Mouse (Mus musculus) pancreas, adult 10 weeks (tissue): ENCODE data around the gene Slf2. TPM values are rescaled to one million over a fixed set of nuclear protein-coding genes. Genes with fewer than 3 reads are reported as not detected.

Experiments used
- polyA plus RNA-seq: library from polyadenylated mRNA; stranded (reverse); fragments of 350-450 nt; fragmentation: Illumina TruSeq; extraction: RNeasy Lipid Tissue Mini Kit (QIAGEN cat#74804); gene quantifications from one replicate; pipeline ENCODE4 v1.2.3, GENCODE M21; 2015; ENCODE audit warnings: low read depth, low replicate concordance; ENCODE audit not compliant: insufficient read depth

Slf2 gene
- polyA plus RNA-seq, result 5.3 TPM

DNA sequence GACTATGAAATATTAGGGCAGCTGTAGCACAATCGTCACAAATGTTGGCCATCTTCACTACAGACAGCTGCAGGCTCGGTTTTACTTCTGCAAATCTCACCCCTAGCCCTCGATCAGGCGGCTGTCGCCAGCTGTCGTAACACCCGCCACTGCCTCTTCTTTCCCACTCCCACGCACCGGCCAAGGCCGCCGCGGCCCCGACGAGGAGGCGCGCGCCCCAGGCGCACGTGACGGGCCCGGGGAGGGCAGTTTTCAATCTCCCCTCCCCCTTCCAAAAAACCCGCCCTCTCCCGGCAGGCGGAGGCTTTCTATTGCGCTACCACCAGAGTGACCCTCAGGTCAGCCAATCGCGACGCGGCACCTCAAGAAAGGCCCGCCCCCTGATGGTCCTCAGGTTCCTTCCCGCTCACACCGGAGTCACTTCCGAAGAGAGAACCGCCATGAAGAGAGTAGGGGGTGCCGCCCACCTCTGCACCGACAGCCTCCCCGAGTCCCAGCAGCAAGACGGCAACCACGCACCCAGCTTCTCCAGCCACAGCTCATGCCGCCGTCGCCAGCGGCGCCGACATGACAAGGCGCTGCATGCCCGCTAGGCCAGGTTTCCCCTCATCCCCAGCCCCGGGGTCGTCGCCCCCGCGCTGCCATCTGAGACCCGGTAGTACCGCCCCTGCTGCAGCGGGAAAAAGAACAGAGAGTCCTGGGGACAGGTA lies at the start of gene Slf2:
Gene Slf2, plus strand, starts transcription at position 408 of the 710 bp plus-strand sequence.

DNA sequence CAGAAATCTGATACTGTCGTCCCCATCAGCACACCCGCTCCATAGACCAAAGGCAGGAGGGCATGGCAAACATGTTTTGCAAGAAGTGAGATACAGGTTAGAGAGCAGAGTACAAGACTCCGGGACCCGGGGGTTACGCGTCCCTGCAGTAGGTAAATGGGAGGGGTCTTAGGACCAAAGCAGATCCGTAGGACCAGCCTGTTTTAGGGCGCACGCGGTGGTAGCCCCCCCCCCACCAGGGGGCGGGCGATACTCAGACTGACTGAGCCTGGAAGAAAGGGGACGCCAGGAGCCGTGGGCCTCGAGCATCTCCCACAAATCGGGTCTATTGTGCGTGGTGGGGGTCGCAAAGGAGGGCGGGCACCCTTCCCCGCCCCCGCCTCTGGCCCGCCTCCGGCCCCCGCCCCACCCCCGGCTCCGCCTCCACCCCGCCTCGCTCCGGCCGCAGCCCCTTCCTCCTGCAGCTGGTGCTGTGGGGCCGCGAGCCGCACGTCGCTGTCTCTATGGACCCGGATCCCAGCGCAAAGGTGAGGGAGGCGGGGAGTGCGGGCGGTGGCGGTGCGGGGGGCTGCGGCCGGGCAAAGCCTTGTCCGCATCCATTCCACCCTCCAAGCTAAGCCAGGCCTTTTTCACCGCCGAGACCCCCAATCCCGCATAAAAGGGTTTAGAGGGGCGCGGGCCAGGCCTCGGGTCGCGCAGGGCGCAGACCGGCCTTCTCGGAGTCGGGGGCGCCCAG lies 58.0 kb downstream of the Slf2 start, which contains the start of gene Sema4g:
Gene Sema4g, plus strand, starts transcription at position 271 of the 736 bp plus-strand sequence.

DNA sequence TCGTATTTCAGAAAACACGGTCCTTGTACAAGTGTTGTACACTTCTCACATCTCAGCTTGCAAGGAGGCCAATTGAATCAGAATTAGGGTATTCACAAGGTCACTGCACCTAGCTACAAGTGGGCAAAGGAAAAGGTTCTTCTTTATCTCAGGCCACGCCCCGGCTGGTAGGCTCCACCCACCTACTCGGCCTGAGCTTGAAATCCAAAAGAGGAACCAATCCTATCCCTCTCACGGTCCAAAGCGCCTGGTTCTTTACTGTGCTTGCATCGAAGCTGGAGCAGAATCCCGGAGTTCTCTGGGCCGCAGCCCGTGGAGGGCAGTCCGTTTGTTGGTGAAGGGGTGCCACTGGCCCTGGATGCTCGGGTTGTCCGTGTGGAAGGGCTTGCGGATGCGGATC lies 74.5 kb downstream of the Slf2 start, which contains the start of gene Twnk:
Gene Twnk, plus strand, starts transcription at position 220 of the 400 bp plus-strand sequence.

DNA sequence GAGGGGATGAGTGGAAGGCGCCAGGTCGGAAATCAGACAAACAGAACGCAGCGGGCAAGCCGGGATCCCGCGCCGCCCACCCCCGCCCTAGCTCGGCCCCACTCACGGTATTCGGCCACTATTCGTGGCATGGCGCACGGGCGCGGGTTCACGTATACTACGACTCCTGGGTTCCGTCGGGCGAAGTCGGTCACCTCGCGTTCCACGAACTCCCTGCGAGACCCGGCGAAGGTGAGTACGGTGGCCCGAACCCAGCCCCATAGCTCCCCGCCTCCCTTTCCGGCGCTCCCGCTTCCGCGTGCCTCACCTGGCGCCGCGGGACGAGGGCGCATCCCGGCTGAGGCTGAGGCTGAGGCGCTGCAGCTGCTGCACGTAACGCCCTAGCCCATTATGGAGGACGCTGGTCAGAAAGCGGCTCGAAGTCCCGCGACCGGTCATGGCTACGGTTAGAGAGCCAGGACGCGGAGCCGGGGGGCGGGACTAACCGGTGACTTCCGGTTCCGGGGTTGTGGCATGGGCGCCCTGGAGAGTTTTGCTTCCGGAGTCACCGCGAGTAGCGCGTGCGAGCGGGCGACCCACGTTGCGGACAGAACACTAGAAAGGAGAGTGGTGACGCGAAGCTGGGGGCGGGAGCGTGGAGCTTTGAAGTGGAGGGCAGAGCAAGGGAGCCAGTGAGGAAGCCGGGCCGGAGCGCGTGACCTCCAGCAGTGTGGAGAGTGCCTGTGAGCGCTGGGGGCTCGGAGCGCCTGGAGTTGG lies 75.2 kb downstream of the Slf2 start, which contains the start of gene Mrpl43:
Gene Mrpl43, minus strand, starts transcription at position 486 of the 756 bp plus-strand sequence.

DNA sequence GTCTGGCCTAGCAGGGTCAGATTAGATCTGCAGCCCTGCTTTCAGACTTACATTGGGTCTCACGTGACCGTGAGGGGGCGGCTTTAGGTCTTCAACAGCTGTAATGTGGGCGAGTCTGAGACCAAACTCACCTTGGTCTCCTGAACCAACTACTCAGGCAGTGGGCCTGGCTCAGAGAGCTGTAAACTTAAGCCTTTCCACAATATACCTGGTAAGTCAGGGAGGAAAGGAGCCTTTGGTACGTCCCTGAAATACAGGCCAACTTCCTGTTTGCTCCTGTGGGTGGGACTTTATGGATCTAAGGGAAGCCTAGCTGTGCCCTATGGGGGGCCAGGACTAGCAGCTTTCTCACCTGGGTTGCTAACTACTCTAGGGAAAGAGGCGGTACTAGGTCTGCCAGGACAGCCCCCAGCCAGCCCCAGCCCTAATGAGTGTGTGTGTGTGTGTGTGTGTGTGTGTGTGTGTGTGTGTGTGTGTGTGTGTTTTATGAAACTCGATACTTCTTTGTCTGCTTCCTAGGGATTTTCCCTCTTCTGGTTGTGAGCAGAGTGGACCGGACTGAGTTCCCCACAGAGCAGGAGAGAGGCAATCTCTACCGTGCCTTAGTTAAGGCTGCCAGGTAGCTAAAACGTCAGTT lies 83.5 kb downstream of the Slf2 start, which contains the start of gene Lzts2:
Gene Lzts2, plus strand, starts transcription at position 80 of the 637 bp plus-strand sequence.

Other genes with a start within 250 kb of the Slf2 start
- not detected for gene Pax2, start 175.1 kb upstream of the Slf2 start, polyA plus RNA-seq
- gene Sema4g, start 58.0 kb downstream of the Slf2 start, polyA plus RNA-seq, result 1.1 TPM
- gene Twnk, start 74.5 kb downstream of the Slf2 start, polyA plus RNA-seq, result 5.7 TPM
- 12.3 TPM for gene Mrpl43, start 75.3 kb downstream of the Slf2 start, polyA plus RNA-seq
- gene Lzts2, start 83.3 kb downstream of the Slf2 start, polyA plus RNA-seq, result 15.3 TPM
- 1.9 TPM for gene Pdzd7, start 114.6 kb downstream of the Slf2 start, polyA plus RNA-seq
- 13.4 TPM for gene Sfxn3, start 116.4 kb downstream of the Slf2 start, polyA plus RNA-seq
- 4.7 TPM for gene Kazald1, start 144.1 kb downstream of the Slf2 start, polyA plus RNA-seq
- 0.83 TPM for gene Tlx1, start 219.5 kb downstream of the Slf2 start, polyA plus RNA-seq